Mouse (Mus musculus): Measurements from ENCODE around the gene Nubpl. TPM values are rescaled to one million over a fixed set of nuclear protein-coding genes. Genes with fewer than 3 reads are reported as not detected.

Gene Nubpl
- total RNA-seq, 1 experiment, result 6.6 TPM

DNA sequence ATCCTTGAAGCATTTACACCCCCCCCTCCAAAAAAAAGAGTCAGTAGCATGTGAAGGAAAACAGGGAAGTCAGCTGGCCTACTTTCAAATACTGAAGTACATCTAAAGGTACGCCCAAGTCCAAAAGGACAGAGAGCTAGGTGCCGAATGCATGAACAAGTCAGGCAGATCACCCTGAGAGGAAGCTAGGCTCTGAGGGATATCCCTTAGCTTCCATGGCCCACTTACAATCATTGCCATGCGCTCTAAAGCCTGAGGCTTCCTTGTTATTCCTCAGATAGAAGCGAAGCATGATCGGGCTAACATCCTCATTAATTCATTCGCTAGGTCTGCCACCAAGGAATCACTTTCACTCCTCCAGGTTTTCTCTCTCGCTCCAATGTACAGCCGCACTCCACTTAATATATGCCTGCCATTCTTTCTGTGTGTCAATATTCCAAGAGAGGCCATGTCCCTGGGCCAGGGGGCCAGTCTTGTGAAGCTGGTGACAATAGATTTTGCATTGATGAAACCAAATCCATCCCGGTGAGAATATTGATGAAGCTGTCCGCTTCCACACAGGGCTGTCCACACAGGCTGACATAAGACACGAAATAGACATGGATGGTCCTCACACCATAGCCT is 237.7 kb downstream of the Nubpl start:
- no peak for TF ChIP-seq ZNF384 (IDR thresholded peaks at IDR 0.05; ENCODE audit: low read depth, low read length)
- TF ChIP-seq CHD2 (IDR thresholded peaks at IDR 0.05; ENCODE audit: low read depth, low read length), result no peak
- no peak for TF ChIP-seq ZC3H11A (IDR thresholded peaks at IDR 0.05; ENCODE audit: borderline replicate concordance, low read depth, low read length)
- TF ChIP-seq HCFC1 (IDR thresholded peaks at IDR 0.05; ENCODE audit: borderline replicate concordance, insufficient read depth, low read length), result no peak
- no peak for TF ChIP-seq MAFK (IDR thresholded peaks at IDR 0.05; ENCODE audit: insufficient read depth, low read depth, low read length)
- Histone ChIP-seq H3K27ac (ENCODE audit: insufficient read depth, low read depth, low read length, poor library complexity, severe bottlenecking) (no peak overlapping the region), H3K4me3 (ENCODE audit: insufficient read depth in 1 of 2, low read depth in 1 of 2, low read length in 2 of 2, poor library complexity in 1 of 2, severe bottlenecking in 1 of 2) (no peak overlapping the region), H3K36me3 (ENCODE audit: control insufficient read depth, insufficient read depth, low read length, poor library complexity, severe bottlenecking) (no peaks in the 10 kb centered on the region), H3K9me3 (ENCODE audit: control insufficient read depth, insufficient read depth, low read depth, low read length) (no peaks in the 10 kb centered on the region), H3K9ac (ENCODE audit: insufficient read depth, low read depth, low read length, poor library complexity, severe bottlenecking) (no peak overlapping the region), H3K4me1 (ENCODE audit: control insufficient read depth in 2 of 2, insufficient read depth in 2 of 2, low read length in 2 of 2, poor library complexity in 1 of 2) (peaks cover 0 to 1% of the 10 kb centered on the region in 2 experiments; a peak in 1 of 4 replicates)
- no peak for DNase-seq (ENCODE audit: low read depth, low spot score)
- in situ Hi-C loops (cut with MboI; ENCODE audit: low sequenced_read_pairs in 2 of 2, unreplicated experiment in 2 of 2), result no loop called here

DNA sequence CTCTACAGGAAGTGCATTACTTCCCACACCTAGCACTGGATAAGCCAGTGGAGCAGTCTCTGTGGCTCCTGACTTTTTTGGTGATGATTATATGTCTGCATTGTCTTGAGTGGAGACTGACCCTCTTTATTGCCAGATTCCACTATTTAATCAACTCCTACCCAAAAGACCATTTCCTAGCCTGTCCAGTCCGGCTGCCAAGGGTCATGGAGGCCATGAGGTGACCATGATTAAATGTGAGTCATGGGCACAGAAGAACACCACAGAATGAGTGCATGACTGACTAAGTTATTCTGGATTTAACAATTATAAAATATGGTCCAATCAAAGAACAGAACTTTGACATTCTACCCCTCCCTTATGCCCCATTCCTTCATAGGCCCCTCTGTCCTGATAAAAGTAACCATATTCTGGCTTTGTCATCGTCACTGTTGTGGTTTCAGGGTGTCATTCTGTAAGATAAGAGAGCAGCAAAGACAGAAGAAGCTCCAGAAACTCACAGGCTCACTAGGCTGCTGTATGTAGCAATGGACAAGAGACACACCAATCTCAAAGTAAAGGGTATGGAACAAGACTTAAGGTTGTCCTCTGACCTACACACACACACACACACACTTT is 240.7 kb downstream of the Nubpl start:
- DNase-seq (ENCODE audit: low read depth, low spot score), result no peak
- in situ Hi-C loops (cut with MboI; ENCODE audit: low sequenced_read_pairs in 2 of 2, unreplicated experiment in 2 of 2), result no loop called here
- no peaks in the 10 kb centered on the region for H3K36me3 ChIP-seq (ENCODE audit: control insufficient read depth, insufficient read depth, low read length, poor library complexity, severe bottlenecking)
- H3K27ac ChIP-seq (ENCODE audit: insufficient read depth, low read depth, low read length, poor library complexity, severe bottlenecking), result no peak overlapping the region
- H3K9me3 ChIP-seq (ENCODE audit: control insufficient read depth, insufficient read depth, low read depth, low read length), result no peaks in the 10 kb centered on the region
- TF ChIP-seq MAFK (IDR thresholded peaks at IDR 0.05; ENCODE audit: insufficient read depth, low read depth, low read length) (no peak), ZNF384 (IDR thresholded peaks at IDR 0.05; ENCODE audit: low read depth, low read length) (no peak), CHD2 (IDR thresholded peaks at IDR 0.05; ENCODE audit: low read depth, low read length) (no peak), HCFC1 (IDR thresholded peaks at IDR 0.05; ENCODE audit: borderline replicate concordance, insufficient read depth, low read length) (no peak), ZC3H11A (IDR thresholded peaks at IDR 0.05; ENCODE audit: borderline replicate concordance, low read depth, low read length) (no peak)
- H3K4me3 ChIP-seq (ENCODE audit: insufficient read depth in 1 of 2, low read depth in 1 of 2, low read length in 2 of 2, poor library complexity in 1 of 2, severe bottlenecking in 1 of 2), result no peak overlapping the region
- H3K9ac ChIP-seq (ENCODE audit: insufficient read depth, low read depth, low read length, poor library complexity, severe bottlenecking), result no peak overlapping the region
- peaks cover 0 to 1% of the 10 kb centered on the region in 2 experiments; a peak in 1 of 4 replicates for H3K4me1 ChIP-seq (ENCODE audit: control insufficient read depth in 2 of 2, insufficient read depth in 2 of 2, low read length in 2 of 2, poor library complexity in 1 of 2)

DNA sequence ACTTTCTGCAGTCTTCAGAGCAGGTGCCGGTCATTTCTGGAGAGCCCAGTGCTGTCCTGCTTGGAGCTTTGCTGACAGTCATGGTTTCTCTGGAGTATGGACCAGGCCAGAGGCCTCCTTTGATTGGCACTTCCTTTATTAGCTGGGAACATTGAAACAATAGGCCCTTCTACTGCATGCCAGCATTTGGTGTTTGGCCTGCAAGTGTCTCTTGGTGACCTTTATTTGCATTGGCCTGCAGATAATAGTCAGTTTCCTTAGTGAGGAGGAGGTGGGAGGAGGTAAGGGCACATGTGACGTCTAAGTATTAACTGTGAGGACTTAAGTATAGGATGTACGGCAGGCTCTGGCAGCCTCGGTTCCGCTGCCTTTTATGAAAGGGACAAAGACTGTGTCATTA is 249.1 kb downstream of the Nubpl start:
- TF ChIP-seq ZNF384 (IDR thresholded peaks at IDR 0.05; ENCODE audit: low read depth, low read length), result no peak
- TF ChIP-seq ZC3H11A (IDR thresholded peaks at IDR 0.05; ENCODE audit: borderline replicate concordance, low read depth, low read length), result no peak
- no peak for TF ChIP-seq MAFK (IDR thresholded peaks at IDR 0.05; ENCODE audit: insufficient read depth, low read depth, low read length)
- no peak for TF ChIP-seq CHD2 (IDR thresholded peaks at IDR 0.05; ENCODE audit: low read depth, low read length)
- no peak for TF ChIP-seq HCFC1 (IDR thresholded peaks at IDR 0.05; ENCODE audit: borderline replicate concordance, insufficient read depth, low read length)
- Histone ChIP-seq H3K4me3 (ENCODE audit: insufficient read depth in 1 of 2, low read depth in 1 of 2, low read length in 2 of 2, poor library complexity in 1 of 2, severe bottlenecking in 1 of 2) (no peak overlapping the region), H3K9me3 (ENCODE audit: control insufficient read depth, insufficient read depth, low read depth, low read length) (no peaks in the 10 kb centered on the region), H3K27ac (ENCODE audit: insufficient read depth, low read depth, low read length, poor library complexity, severe bottlenecking) (no peak overlapping the region), H3K9ac (ENCODE audit: insufficient read depth, low read depth, low read length, poor library complexity, severe bottlenecking) (no peak overlapping the region), H3K4me1 (ENCODE audit: control insufficient read depth in 2 of 2, insufficient read depth in 2 of 2, low read length in 2 of 2, poor library complexity in 1 of 2) (no peaks in the 10 kb centered on the region), H3K36me3 (ENCODE audit: control insufficient read depth, insufficient read depth, low read length, poor library complexity, severe bottlenecking) (no peaks in the 10 kb centered on the region)
- in situ Hi-C loops (cut with MboI; ENCODE audit: low sequenced_read_pairs in 2 of 2, unreplicated experiment in 2 of 2), result no loop called here
- no peak for DNase-seq (ENCODE audit: low read depth, low spot score)

DNA sequence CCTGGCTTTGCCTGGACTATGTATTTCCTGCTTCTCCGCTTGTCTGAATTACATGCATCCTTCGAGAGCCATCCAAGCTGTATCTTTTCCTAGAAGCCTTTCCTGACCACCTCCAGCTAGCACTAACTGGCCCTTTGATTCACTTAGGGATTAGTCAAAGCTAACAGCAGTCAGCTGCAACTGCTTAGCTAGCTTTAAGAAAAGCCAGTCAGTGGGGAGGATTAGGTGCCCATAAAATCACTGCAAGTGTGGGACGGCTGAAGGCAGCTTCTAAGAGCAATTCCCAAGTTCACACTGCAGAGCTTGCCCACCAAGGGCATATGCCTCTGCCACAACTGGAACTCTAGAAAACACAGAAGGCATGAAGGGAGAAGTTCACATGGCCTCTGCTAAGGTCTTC is 252.7 kb downstream of the Nubpl start:
- H3K9me3 ChIP-seq (ENCODE audit: control insufficient read depth, insufficient read depth, low read depth, low read length), result no peaks in the 10 kb centered on the region
- no peak overlapping the region for H3K27ac ChIP-seq (ENCODE audit: insufficient read depth, low read depth, low read length, poor library complexity, severe bottlenecking)
- no peak overlapping the region for H3K4me3 ChIP-seq (ENCODE audit: insufficient read depth in 1 of 2, low read depth in 1 of 2, low read length in 2 of 2, poor library complexity in 1 of 2, severe bottlenecking in 1 of 2)
- H3K4me1 ChIP-seq (ENCODE audit: control insufficient read depth in 2 of 2, insufficient read depth in 2 of 2, low read length in 2 of 2, poor library complexity in 1 of 2), result no peaks in the 10 kb centered on the region
- H3K9ac ChIP-seq (ENCODE audit: insufficient read depth, low read depth, low read length, poor library complexity, severe bottlenecking), result no peak overlapping the region
- no peaks in the 10 kb centered on the region for H3K36me3 ChIP-seq (ENCODE audit: control insufficient read depth, insufficient read depth, low read length, poor library complexity, severe bottlenecking)
- no peak for TF ChIP-seq HCFC1 (IDR thresholded peaks at IDR 0.05; ENCODE audit: borderline replicate concordance, insufficient read depth, low read length)
- TF ChIP-seq MAFK (IDR thresholded peaks at IDR 0.05; ENCODE audit: insufficient read depth, low read depth, low read length), result no peak
- TF ChIP-seq CHD2 (IDR thresholded peaks at IDR 0.05; ENCODE audit: low read depth, low read length), result no peak
- TF ChIP-seq ZC3H11A (IDR thresholded peaks at IDR 0.05; ENCODE audit: borderline replicate concordance, low read depth, low read length), result no peak
- TF ChIP-seq ZNF384 (IDR thresholded peaks at IDR 0.05; ENCODE audit: low read depth, low read length), result no peak
- no peak for DNase-seq (ENCODE audit: low read depth, low spot score)
- in situ Hi-C loops (cut with MboI; ENCODE audit: low sequenced_read_pairs in 2 of 2, unreplicated experiment in 2 of 2), result no loop called here
